Mouse (Mus musculus) liver, embryonic 15.5 days (tissue): ENCODE data around the gene Zfp956. TPM values are rescaled to one million over a fixed set of nuclear protein-coding genes. Genes with fewer than 3 reads are reported as not detected.

ENCODE experiments used
- ATAC-seq: fragments of 200-750 bp; cut with Nextera tagmentation; 2 replicates; pipeline ENCODE4 v1.8.0; 2017; ENCODE audit warnings: moderate number of reproducible peaks, mild to moderate bottlenecking, moderate library complexity; ENCODE audit not compliant: insufficient read depth
- H3K27ac ChIP-seq: fragments of 300-500 bp; sonication (generic); replicated peaks from 2 replicates; pipeline ENCODE4 v1.5.1; 2015; ENCODE audit warnings: mild to moderate bottlenecking, inconsistent platforms
- H3K27me3 ChIP-seq: fragments of 300-500 bp; sonication (generic); 2 replicates; pipeline ENCODE4 v1.6.1; 2015; ENCODE audit warnings: mild to moderate bottlenecking, inconsistent platforms
- H3K36me3 ChIP-seq: fragments of 300-500 bp; sonication (generic); replicated peaks from 2 replicates; pipeline ENCODE4 v1.6.1; 2015; ENCODE audit warnings: moderate library complexity, mild to moderate bottlenecking, inconsistent platforms
- H3K4me1 ChIP-seq: fragments of 300-500 bp; sonication (generic); replicated peaks from 2 replicates; pipeline ENCODE4 v1.6.1; 2015; ENCODE audit warnings: inconsistent platforms
- H3K4me2 ChIP-seq: fragments of 300-500 bp; sonication (generic); 2 replicates; pipeline ENCODE4 v1.6.1; 2015; ENCODE audit warnings: moderate library complexity, mild to moderate bottlenecking, inconsistent platforms
- H3K4me3 ChIP-seq: fragments of 300-500 bp; sonication (generic); replicated peaks from 2 replicates; pipeline ENCODE4 v1.5.1; 2015; ENCODE audit warnings: mild to moderate bottlenecking, inconsistent platforms
- H3K9ac ChIP-seq: fragments of 300-500 bp; sonication (generic); 2 replicates; pipeline ENCODE4 v1.6.1; 2015; ENCODE audit warnings: moderate library complexity, mild to moderate bottlenecking, inconsistent platforms
- H3K9me3 ChIP-seq: fragments of 300-500 bp; sonication (generic); replicated peaks from 2 replicates; pipeline ENCODE4 v1.6.1; 2016; ENCODE audit warnings: inconsistent platforms
- WGBS: fragments of 180-500 bp; shearing (Covaris S2); methylation state at CpG from one replicate; pipeline ENCODE4 v1.1.7; 2015; ENCODE audit warnings: mixed read lengths; ENCODE audit not compliant: insufficient replicate concordance; 5-methylcytosine and 5-hydroxymethylcytosine counted together
- polyA plus RNA-seq: library from polyadenylated mRNA; unstranded; fragments of >200 nt; fragmentation: Nextera tagmentation; extraction: Ambion mirVana; gene quantifications from 2 replicates; pipeline ENCODE4 v1.2.1, GENCODE M21; 2015

Gene Zfp956
- polyA plus RNA-seq: 2.2 and 3.5 TPM in 2 replicates

DNA sequence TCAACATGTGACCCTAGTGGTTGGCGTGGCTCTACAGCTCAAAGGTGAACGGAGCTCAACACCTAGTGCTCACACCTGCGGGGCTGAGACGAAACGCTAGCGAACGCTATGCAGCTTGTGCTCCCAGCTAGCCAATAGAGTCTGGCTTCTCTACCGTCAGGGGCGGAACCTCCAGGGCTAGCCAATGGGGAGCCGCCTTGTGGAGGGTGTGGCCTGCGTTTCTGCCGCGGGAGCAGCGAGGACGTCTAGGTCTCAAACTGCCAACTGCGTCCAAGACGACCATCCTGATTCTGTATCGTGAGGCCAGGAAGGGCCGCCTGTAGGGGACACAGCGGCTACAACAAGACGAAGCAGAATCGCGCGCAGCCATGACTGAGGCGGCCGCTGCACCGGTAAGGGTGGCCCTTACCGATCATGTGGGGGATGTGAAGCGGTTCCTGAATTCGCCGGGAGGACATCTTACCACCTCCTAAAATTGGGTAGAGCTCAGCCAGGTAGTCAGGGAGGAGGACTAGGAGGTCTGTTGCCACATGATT is at the start of gene Zfp956:
Zfp956 (plus strand) TSS at position 200 of the 536 bp plus-strand sequence.
- Histone ChIP-seq H3K27ac (peak within 1 kb of the TSS; percentile 79), H3K4me2 (peak within 1 kb of the TSS; percentile 94), H3K4me3 (peak within 1 kb of the TSS; percentile 77), H3K27me3 (no peaks in the 10 kb centered on the region), H3K9ac (peak within 1 kb of the TSS; percentile 78), H3K9me3 (no peaks in the 10 kb centered on the region), H3K4me1 (peaks cover 27% of the 10 kb centered on the region), H3K36me3 (peaks cover 8% of the 10 kb centered on the region)
- ATAC-seq: peak; percentile 99
- WGBS: under 1% methylated on average over 31 of the region's 31 CpGs

DNA sequence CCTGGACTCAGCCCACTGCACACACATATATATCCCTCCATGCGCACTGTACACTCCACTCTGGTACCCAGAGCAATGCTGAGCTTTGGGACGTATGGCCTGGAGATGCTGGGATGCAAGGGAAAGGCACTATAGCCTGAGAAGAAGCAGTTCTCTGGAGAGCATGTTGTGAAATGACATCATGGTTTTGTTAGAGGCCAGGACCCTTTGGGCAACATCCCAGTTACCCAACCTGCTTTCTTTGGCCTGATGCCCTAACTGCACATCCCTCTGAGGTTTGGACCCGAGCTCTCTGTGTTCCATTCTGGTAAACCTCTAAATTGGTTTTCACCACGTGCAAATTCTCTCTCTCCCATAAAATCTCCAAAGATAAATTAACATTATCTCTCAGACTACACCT is 49.6 kb upstream of the Zfp956 start:
- peaks cover 67% of the 10 kb centered on the region for H3K36me3 ChIP-seq
- 70% methylated on average over 4 of the region's 4 CpGs for WGBS

DNA sequence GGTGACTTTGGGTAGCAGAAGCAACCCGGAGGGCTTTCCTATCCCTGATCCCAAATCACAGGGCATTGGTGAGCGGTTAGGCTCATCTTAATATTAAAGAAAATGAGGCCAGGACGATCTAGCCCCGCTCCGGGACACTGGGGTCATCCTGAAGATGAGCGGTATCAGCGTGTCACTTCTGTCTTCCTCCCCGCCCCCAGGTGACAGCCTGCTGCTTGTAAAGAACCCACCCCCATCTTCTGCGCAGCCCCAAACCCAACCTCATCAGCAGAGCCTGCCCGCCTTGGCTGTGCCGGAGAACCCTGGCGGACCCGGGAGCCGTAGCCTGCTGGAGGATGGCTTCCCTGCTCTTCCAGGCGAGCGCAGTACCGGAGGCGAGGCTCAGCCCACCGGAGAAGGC is 48.8 kb upstream of the Zfp956 start:
- peaks cover 8% of the 10 kb centered on the region; the same call in 1 of the 2 replicates for H3K9me3 ChIP-seq
- peaks cover 61% of the 10 kb centered on the region for H3K36me3 ChIP-seq
- H3K4me2 ChIP-seq: no peak overlapping the region
- no peaks in the 10 kb centered on the region for H3K27me3 ChIP-seq
- no peak overlapping the region for H3K9ac ChIP-seq
- ATAC-seq: no peak
- 82% methylated on average over 19 of the region's 19 CpGs for WGBS
- H3K27ac ChIP-seq: no peak overlapping the region
- H3K4me1 ChIP-seq: no peaks in the 10 kb centered on the region
- H3K4me3 ChIP-seq: no peak overlapping the region

More for the DNA sequence above, 49.6 kb upstream of the Zfp956 start:
- no peak overlapping the region for H3K9ac ChIP-seq
- no peak for ATAC-seq
- H3K27me3 ChIP-seq: no peaks in the 10 kb centered on the region
- H3K4me2 ChIP-seq: no peak overlapping the region
- no peak overlapping the region for H3K4me3 ChIP-seq
- no peaks in the 10 kb centered on the region for H3K4me1 ChIP-seq
- H3K9me3 ChIP-seq: peaks cover 8% of the 10 kb centered on the region; the same call in 1 of the 2 replicates
- H3K27ac ChIP-seq: no peak overlapping the region

DNA sequence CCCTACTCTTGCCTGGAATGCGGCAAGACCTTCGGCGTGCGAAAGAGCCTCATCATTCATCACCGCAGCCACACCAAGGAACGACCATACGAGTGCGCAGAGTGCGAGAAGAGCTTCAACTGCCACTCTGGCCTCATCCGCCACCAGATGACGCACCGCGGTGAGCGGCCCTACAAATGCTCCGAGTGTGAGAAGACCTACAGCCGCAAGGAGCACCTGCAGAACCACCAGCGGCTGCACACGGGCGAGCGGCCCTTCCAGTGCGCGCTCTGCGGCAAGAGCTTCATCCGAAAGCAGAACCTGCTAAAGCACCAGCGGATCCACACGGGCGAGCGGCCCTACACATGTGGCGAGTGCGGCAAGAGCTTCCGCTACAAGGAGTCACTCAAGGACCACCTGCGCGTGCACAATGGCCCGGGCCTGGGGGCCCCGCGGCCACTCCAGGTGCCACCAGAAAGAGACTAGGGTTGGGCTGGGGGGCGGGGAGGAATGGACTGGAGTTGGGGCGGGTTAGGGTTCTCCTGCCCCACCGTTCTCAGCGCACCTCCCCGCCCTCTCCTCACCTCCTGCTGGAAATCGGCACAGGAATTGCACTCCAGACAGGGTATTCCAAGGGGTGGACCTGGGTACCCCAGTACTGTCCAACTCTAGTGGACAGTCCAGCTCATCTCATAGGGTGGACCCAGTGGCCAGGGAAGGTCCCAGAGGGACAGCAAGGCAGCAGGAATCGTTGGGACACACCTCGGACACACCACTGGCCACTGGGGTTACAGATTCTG is 48.1 kb upstream of the Zfp956 start:
- Histone ChIP-seq H3K4me3 (no peak overlapping the region), H3K4me1 (no peaks in the 10 kb centered on the region), H3K27me3 (no peaks in the 10 kb centered on the region), H3K27ac (no peak overlapping the region), H3K36me3 (peaks cover 56% of the 10 kb centered on the region), H3K9ac (no peak overlapping the region), H3K4me2 (no peak overlapping the region), H3K9me3 (peaks cover 8% of the 10 kb centered on the region; the same call in 1 of the 2 replicates)
- no peak for ATAC-seq
- WGBS: 88% methylated on average over 44 of the region's 44 CpGs

DNA sequence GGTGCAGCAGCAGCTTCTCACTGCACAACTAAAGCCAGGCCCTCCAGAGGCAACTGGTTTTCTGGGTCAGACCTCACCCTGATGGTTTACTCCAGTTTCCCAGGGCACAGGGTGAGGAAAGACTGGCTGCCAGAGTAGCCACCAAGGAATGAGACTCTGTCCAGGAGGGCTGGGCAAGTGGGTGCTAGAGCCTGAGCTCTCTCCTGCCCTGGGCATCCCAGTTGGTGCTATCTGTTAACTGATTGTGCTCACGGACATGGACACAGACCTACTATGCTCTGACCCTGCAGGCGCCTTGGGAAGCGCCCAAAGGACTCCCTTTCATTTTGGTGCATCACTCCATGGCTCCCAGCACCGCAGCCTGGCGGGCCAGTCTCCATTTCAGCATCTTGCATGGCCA is 46.9 kb upstream of the Zfp956 start:
- Histone ChIP-seq H3K4me3 (no peak overlapping the region), H3K4me2 (no peak overlapping the region), H3K9me3 (peaks cover 8% of the 10 kb centered on the region; the same call in 1 of the 2 replicates), H3K27me3 (no peaks in the 10 kb centered on the region), H3K27ac (no peak overlapping the region), H3K36me3 (peaks cover 50% of the 10 kb centered on the region), H3K4me1 (no peaks in the 10 kb centered on the region), H3K9ac (no peak overlapping the region)
- ATAC-seq: no peak
- 78% methylated on average over 5 of the region's 5 CpGs for WGBS

DNA sequence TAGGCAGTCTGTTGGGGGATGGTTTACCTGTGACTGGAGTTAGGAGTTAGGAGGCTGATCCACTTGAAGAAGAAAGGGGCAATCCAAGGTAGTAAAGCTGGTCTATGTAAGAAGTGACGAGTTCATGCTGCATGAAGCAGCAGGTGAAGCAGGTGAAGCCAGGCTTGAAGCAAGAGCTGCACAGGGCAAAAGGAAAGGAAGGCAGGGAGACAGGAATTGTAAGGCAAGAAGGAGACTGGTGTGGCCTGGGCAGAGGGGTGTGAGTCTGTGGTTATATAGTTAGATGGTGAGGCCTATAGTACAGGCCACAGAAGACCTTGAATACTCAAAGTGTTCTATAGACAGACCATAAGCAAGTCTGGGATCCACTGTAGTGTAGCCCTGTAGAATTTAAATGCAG is 44.2 kb upstream of the Zfp956 start:
- Histone ChIP-seq H3K9ac (no peak overlapping the region), H3K9me3 (peaks cover 8% of the 10 kb centered on the region; the same call in 1 of the 2 replicates), H3K27me3 (no peaks in the 10 kb centered on the region), H3K4me1 (no peaks in the 10 kb centered on the region), H3K4me2 (no peak overlapping the region), H3K36me3 (peaks cover 26% of the 10 kb centered on the region), H3K27ac (no peak overlapping the region), H3K4me3 (no peak overlapping the region)
- ATAC-seq: no peak
- 83% methylated on average over 1 of the region's 1 CpGs for WGBS

DNA sequence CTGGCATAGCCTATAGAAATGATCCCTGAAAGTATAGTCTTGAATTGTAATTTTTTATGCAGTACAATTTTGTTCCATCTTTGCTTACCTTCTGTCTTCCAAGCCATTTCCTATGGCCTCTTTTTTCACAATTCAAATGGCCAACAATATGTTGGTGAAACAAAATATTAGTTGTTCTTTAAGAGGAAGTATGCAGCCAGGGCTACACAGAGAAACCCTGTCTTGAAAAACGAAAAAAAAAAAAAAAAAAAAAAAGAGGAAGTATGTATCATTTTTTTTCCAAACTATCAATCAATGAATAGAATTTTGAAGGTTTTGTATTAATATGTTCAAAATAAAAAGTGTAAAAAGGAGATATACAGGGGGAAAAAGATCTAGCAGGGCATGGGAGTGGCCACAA is 41.5 kb upstream of the Zfp956 start:
- Histone ChIP-seq H3K9me3 (no peaks in the 10 kb centered on the region), H3K36me3 (no peaks in the 10 kb centered on the region), H3K4me1 (peaks cover 8% of the 10 kb centered on the region), H3K4me3 (no peak overlapping the region), H3K4me2 (no peak overlapping the region), H3K9ac (no peak overlapping the region), H3K27ac (no peak overlapping the region), H3K27me3 (no peaks in the 10 kb centered on the region)
- WGBS: 7% methylated on average over 1 of the region's 1 CpGs
- no peak for ATAC-seq

DNA sequence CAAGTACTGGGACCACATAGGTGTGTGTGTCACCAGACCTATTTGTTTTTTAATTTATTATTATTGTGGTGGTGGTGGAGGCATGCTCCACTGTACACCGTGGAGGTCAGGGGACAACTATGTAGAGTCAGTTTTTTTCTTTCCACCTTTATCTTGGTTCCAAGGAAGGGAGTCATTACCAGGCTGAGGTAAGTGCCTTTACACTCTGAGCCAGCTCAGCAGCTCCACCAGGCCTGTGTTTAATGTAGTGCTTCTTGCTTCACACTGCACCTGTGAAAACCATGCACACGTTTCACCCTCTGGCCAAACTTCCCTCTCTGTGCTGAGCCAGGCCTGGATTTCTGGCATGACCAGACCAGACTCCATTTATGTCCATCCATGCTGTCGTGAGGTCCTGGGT is 40.2 kb upstream of the Zfp956 start:
- WGBS: 55% methylated on average over 3 of the region's 3 CpGs
- no peak overlapping the region for H3K9ac ChIP-seq
- no peak overlapping the region for H3K27ac ChIP-seq
- H3K27me3 ChIP-seq: no peaks in the 10 kb centered on the region
- ATAC-seq: no peak
- no peaks in the 10 kb centered on the region for H3K9me3 ChIP-seq
- no peaks in the 10 kb centered on the region for H3K36me3 ChIP-seq
- H3K4me2 ChIP-seq: no peak overlapping the region
- no peak overlapping the region for H3K4me3 ChIP-seq
- H3K4me1 ChIP-seq: peaks cover 20% of the 10 kb centered on the region

DNA sequence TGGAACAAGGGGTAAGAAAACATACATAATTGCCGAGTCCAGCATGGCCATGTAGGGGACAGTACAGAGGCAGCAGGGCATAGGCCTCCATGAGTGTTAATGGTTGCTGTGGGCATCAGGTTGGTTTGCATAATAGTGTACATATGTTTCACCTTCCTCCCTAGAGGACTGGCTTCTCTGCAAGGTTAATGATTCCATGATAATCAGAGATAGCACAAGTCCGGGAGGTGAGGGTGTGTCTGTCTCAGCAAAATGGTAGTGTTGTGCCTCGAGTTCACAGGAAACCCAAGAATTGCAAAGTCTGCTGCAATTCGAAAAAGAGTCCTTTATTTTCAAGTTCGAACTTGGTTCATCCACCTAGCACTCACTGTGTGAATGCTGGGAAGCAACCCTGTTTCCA is 36.1 kb upstream of the Zfp956 start:
- peaks cover 46% of the 10 kb centered on the region for H3K4me1 ChIP-seq

DNA sequence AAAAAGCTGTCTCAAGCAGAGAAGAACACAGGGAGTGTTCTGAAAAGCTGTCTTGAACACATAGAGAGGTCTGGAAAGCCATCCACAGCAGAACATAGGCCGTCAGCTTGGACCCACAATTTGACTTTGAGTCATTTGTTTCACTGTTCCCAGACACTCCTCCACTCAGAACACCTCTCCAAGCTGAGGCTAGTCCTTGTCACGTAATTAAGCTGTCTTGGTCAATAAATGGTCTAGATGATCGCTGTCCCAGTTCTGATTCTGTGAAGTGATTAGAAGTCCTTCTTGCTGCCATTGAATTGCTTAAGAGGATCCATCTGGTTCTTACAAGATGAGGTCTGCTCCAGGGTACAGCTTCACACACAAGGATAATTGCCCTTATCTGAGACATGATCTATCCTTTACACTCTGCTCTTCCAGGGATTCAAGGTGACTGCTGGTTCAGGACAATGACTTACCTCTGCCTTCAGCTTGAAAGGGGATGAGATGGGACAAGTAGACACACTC is 34.4 kb upstream of the Zfp956 start:
- Histone ChIP-seq H3K27ac (no peak overlapping the region), H3K36me3 (no peaks in the 10 kb centered on the region; the same call in 1 of the 2 replicates), H3K4me3 (no peak overlapping the region), H3K27me3 (no peaks in the 10 kb centered on the region), H3K4me1 (peaks cover 56% of the 10 kb centered on the region), H3K9me3 (no peaks in the 10 kb centered on the region), H3K9ac (no peak overlapping the region), H3K4me2 (no peak overlapping the region)
- ATAC-seq: no peak
- WGBS: 79% methylated on average over 3 of the region's 3 CpGs

More for the DNA sequence above, 36.1 kb upstream of the Zfp956 start:
- Histone ChIP-seq H3K27me3 (no peaks in the 10 kb centered on the region), H3K9me3 (no peaks in the 10 kb centered on the region), H3K36me3 (no peaks in the 10 kb centered on the region; the same call in 1 of the 2 replicates), H3K9ac (no peak overlapping the region), H3K27ac (no peak overlapping the region; the same call in 1 of the 2 replicates), H3K4me2 (no peak overlapping the region), H3K4me3 (no peak overlapping the region)
- ATAC-seq: no peak
- 50% methylated on average over 5 of the region's 5 CpGs for WGBS

DNA sequence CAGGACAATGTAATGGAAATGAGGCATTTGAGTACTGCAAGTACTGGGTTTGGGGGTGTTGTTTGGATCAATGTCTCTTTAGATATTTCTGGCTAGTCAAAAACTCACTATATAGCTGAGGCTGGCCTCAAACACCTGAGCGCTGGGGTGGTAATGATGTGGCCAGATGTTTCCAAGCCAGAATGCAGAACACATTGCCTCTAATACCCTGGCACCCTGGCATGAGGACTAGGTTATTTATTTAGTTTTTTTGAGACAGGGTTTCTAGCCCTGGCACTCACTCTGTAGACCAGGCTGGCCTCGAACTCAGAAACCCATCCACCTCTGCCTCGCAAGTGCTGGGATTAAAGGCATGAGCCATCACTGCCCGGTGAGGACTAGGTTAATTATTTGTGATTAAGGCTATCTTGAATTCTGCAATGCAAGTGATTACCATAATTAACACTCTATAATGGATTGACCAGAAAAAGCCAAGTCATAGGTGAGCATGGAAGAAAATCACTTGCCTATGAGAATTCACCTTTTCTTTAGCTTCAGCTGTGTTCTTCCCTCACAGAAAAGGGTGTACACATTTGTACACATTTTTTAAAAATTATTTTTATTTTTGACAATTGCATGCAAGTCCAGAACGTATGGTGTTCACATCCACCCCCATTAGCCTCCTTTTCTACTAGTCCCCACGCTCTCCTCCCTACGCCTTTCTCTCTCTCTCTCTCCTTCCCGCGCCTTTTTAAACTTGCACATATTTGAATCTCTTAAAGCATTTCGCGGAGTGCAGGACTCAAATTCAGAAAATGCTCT is 33.3 kb upstream of the Zfp956 start:
- Histone ChIP-seq H3K27me3 (no peaks in the 10 kb centered on the region), H3K4me1 (peaks cover 56% of the 10 kb centered on the region), H3K9ac (peak overlapping the region; percentile 89), H3K27ac (peak overlapping the region; percentile 99), H3K36me3 (no peaks in the 10 kb centered on the region; the same call in 1 of the 2 replicates), H3K9me3 (no peaks in the 10 kb centered on the region), H3K4me3 (peak overlapping the region; percentile 85), H3K4me2 (peak overlapping the region; percentile 66)
- peak; percentile 9 for ATAC-seq
- WGBS: 29% methylated on average over 11 of the region's 11 CpGs
